Mouse (Mus musculus) neural tube, embryonic 14.5 days (tissue): ENCODE results near the gene Rcor2. TPM values are rescaled to one million over a fixed set of nuclear protein-coding genes. Genes with fewer than 3 reads are reported as not detected.

ENCODE experiments used
- ATAC-seq: fragments of 200-750 bp; cut with Nextera tagmentation; 2 replicates; pipeline ENCODE4 v1.8.0; 2017; ENCODE audit warnings: low read depth, mild to moderate bottlenecking, moderate TSS enrichment, moderate library complexity
- H3K27ac ChIP-seq: fragments of 300-500 bp; sonication (generic); 2 replicates; pipeline ENCODE4 v1.5.1; 2014; ENCODE audit warnings: low read depth, mild to moderate bottlenecking, control low read depth, low read length, moderate library complexity, mixed read lengths
- H3K27me3 ChIP-seq: fragments of 300-500 bp; sonication (generic); 2 replicates; pipeline ENCODE4 v1.6.1; 2014; ENCODE audit warnings: low read length; ENCODE audit not compliant: control insufficient read depth, insufficient read depth
- H3K36me3 ChIP-seq: fragments of 300-500 bp; sonication (generic); 2 replicates; pipeline ENCODE4 v1.6.1; 2014; ENCODE audit warnings: low read length, mixed read lengths; ENCODE audit not compliant: control insufficient read depth, insufficient read depth
- H3K4me1 ChIP-seq: fragments of 300-500 bp; sonication (generic); 2 replicates; pipeline ENCODE4 v1.6.1; 2014; ENCODE audit warnings: low read length; ENCODE audit not compliant: control insufficient read depth, insufficient read depth
- H3K4me2 ChIP-seq: fragments of 300-500 bp; sonication (generic); 2 replicates; pipeline ENCODE4 v1.6.1; 2014; ENCODE audit warnings: mild to moderate bottlenecking, low read depth, low read length, control low read depth
- H3K4me3 ChIP-seq: fragments of 300-500 bp; sonication (generic); 2 replicates; pipeline ENCODE4 v1.5.1; 2014; ENCODE audit warnings: low read depth, low read length, control low read depth, mixed read lengths
- H3K9ac ChIP-seq: fragments of 300-500 bp; sonication (generic); replicated peaks from 2 replicates; pipeline ENCODE4 v1.6.1; 2014; ENCODE audit warnings: low read depth, mild to moderate bottlenecking, control low read depth, low read length, mixed read lengths
- H3K9me3 ChIP-seq: fragments of 300-500 bp; sonication (generic); 2 replicates; pipeline ENCODE4 v1.6.1; 2016; ENCODE audit warnings: low read length; ENCODE audit not compliant: control insufficient read depth
- WGBS: fragments of 180-500 bp; shearing (Covaris S2); extraction: QIAGEN DNeasy Blood & Tissue Kit; methylation state at CpG from one replicate; pipeline ENCODE4 v1.1.7; 2014; 5-methylcytosine and 5-hydroxymethylcytosine counted together
- polyA plus RNA-seq: library from polyadenylated mRNA; unstranded; fragments of >200 nt; fragmentation: Nextera tagmentation; extraction: Ambion mirVana; gene quantifications from 2 replicates; pipeline ENCODE4 v1.2.1, GENCODE M21; 2014

Rcor2 gene
- polyA plus RNA-seq, 1 experiment from 2014 or later = 8.4 TPM

- H3K9ac ChIP-seq = no peak overlapping the region
- ATAC-seq = no peak
- no peak overlapping the region for H3K4me3 ChIP-seq
- H3K4me1 ChIP-seq = peaks cover 21% of the 10 kb centered on the region
- H3K4me2 ChIP-seq = no peak overlapping the region
- H3K27me3 ChIP-seq = no peaks in the 10 kb centered on the region
- WGBS = 82% methylated on average over 18 of the region's 18 CpGs
- peaks cover 62% of the 10 kb centered on the region for H3K36me3 ChIP-seq
- no peak overlapping the region for H3K27ac ChIP-seq
- no peaks in the 10 kb centered on the region for H3K9me3 ChIP-seq
These were observed 13.6 kb downstream of the Rcor2 start for GRCm38 (mm10) chr19:7280557-7281330.

GRCm38 (mm10) chr19:7286563-7287315, 19.6 kb downstream of the Rcor2 start:
- WGBS = 94% methylated on average over 12 of the region's 12 CpGs
- ATAC-seq = no peak
- no peak overlapping the region for H3K4me2 ChIP-seq
- no peak overlapping the region for H3K27ac ChIP-seq
- H3K4me3 ChIP-seq = no peak overlapping the region
- H3K4me1 ChIP-seq = no peaks in the 10 kb centered on the region
- no peaks in the 10 kb centered on the region for H3K27me3 ChIP-seq
- no peaks in the 10 kb centered on the region for H3K9me3 ChIP-seq
- no peak overlapping the region for H3K9ac ChIP-seq
- H3K36me3 ChIP-seq = peaks cover 49% of the 10 kb centered on the region

- Histone ChIP-seq H3K36me3 (peaks cover 38% of the 10 kb centered on the region), H3K4me2 (no peak overlapping the region), H3K4me1 (no peaks in the 10 kb centered on the region), H3K9ac (no peak overlapping the region), H3K27ac (no peak overlapping the region), H3K4me3 (no peak overlapping the region), H3K27me3 (no peaks in the 10 kb centered on the region), H3K9me3 (no peaks in the 10 kb centered on the region)
- ATAC-seq = no peak
- 90% methylated on average over 3 of the region's 3 CpGs for WGBS
These were observed 21.2 kb downstream of the Rcor2 start for GRCm38 (mm10) chr19:7288288-7288687.

GRCm38 (mm10) chr19:7289767-7290166, 22.6 kb downstream of the Rcor2 start:
- 72% methylated on average over 2 of the region's 2 CpGs for WGBS
- Histone ChIP-seq H3K4me3 (no peak overlapping the region), H3K27ac (no peak overlapping the region), H3K4me1 (0 out of 2 replicates have a peak, but pooled peaks cover under 1% of the 10 kb centered on the region), H3K27me3 (no peaks in the 10 kb centered on the region), H3K9me3 (no peaks in the 10 kb centered on the region), H3K4me2 (no peak overlapping the region), H3K9ac (no peak overlapping the region), H3K36me3 (peaks cover 28% of the 10 kb centered on the region)
- no peak for ATAC-seq

- Histone ChIP-seq H3K9me3 (no peaks in the 10 kb centered on the region), H3K27ac (no peak overlapping the region), H3K36me3 (peaks cover 7% of the 10 kb centered on the region; the same call in 1 of the 2 replicates), H3K27me3 (no peaks in the 10 kb centered on the region), H3K9ac (no peak overlapping the region), H3K4me3 (no peak overlapping the region), H3K4me1 (0 out of 2 replicates have a peak, but pooled peaks cover 4% of the 10 kb centered on the region), H3K4me2 (no peak overlapping the region)
- 86% methylated on average over 7 of the region's 7 CpGs for WGBS
- ATAC-seq = no peak
These were observed 25.0 kb downstream of the Rcor2 start for GRCm38 (mm10) chr19:7291958-7292709.

GRCm38 (mm10) chr19:7294098-7294876, 27.2 kb downstream of the Rcor2 start:
- WGBS = 63% methylated on average over 8 of the region's 8 CpGs
- no peak for ATAC-seq
- Histone ChIP-seq H3K27me3 (no peaks in the 10 kb centered on the region), H3K4me2 (no peak overlapping the region), H3K9me3 (no peaks in the 10 kb centered on the region), H3K27ac (no peak overlapping the region), H3K9ac (no peak overlapping the region), H3K4me3 (no peak overlapping the region), H3K4me1 (peaks cover 8% of the 10 kb centered on the region; the same call in 1 of the 2 replicates), H3K36me3 (peaks cover 6% of the 10 kb centered on the region; the same call in 1 of the 2 replicates)

- Histone ChIP-seq H3K9ac (no peak overlapping the region), H3K4me1 (peaks cover 8% of the 10 kb centered on the region; the same call in 1 of the 2 replicates), H3K27me3 (no peaks in the 10 kb centered on the region), H3K4me3 (no peak overlapping the region), H3K36me3 (peaks cover 5% of the 10 kb centered on the region; the same call in 1 of the 2 replicates), H3K4me2 (no peak overlapping the region), H3K27ac (no peak overlapping the region), H3K9me3 (no peaks in the 10 kb centered on the region)
- no peak for ATAC-seq
- 79% methylated on average over 15 of the region's 15 CpGs for WGBS
These were observed 28.0 kb downstream of the Rcor2 start for GRCm38 (mm10) chr19:7295071-7295658.

GRCm38 (mm10) chr19:7295959-7296358, 28.8 kb downstream of the Rcor2 start:
- no peak for ATAC-seq
- Histone ChIP-seq H3K27me3 (no peaks in the 10 kb centered on the region), H3K27ac (no peak overlapping the region), H3K9me3 (no peaks in the 10 kb centered on the region), H3K4me3 (no peak overlapping the region), H3K36me3 (no peaks in the 10 kb centered on the region), H3K4me1 (peaks cover 8% of the 10 kb centered on the region; the same call in 1 of the 2 replicates), H3K4me2 (no peak overlapping the region), H3K9ac (no peak overlapping the region)
- 90% methylated on average over 4 of the region's 4 CpGs for WGBS
